Mouse (Mus musculus) MEL (cell line): Measurements from ENCODE around the gene Ano2.

Experiments
- EP300 ChIP-seq, 2 experiments: IDR thresholded peaks; 2 replicates each; pipeline ENCODE4 v1.6.1; 2011; ENCODE audit warnings: improper control_type of control experiment in 2 of 2, low read length in 2 of 2, low read depth in 1 of 2, mild to moderate bottlenecking in 1 of 2
- TCF12 ChIP-seq: IDR thresholded peaks from 2 replicates; pipeline ENCODE4 v1.6.1; 2014; ENCODE audit warnings: low read depth, mild to moderate bottlenecking, inconsistent platforms, low read length, improper control_type of control experiment, moderate library complexity

GRCm38 (mm10) chr6:126016991-126017390, 326.8 kb downstream of the Ano2 start:
- TF ChIP-seq EP300 (IDR thresholded peaks at IDR 0.05; ENCODE audit: low read depth in 1 of 2, low read length in 2 of 2) = no peak
- TF ChIP-seq TCF12 = no peak
